Mouse (Mus musculus) CH12.LX (cell line): ENCODE measurements at regions not wholly inside any gene's neighbourhood (a gene's known extent, or its start where the extent isn't known, plus 50 kb on each side); places are given as distances from the start of the nearest gene placed in this dataset.

Experiments used
- CHD1 ChIP-seq: IDR thresholded peaks from 2 replicates; pipeline ENCODE4 v1.6.1; 2012; ENCODE audit warnings: low read depth, low read length, improper control_type of control experiment, inconsistent platforms
- CTCF ChIP-seq, 2 experiments: IDR thresholded peaks in 1 of 2; conservative IDR thresholded peaks in 1 of 2; 2 replicates each; pipeline ENCODE4 v1.5.1; 2011 to 2012; ENCODE audit warnings: low read depth in 2 of 2, low read length in 2 of 2, improper control_type of control experiment in 1 of 2, inconsistent platforms in 1 of 2, mild to moderate bottlenecking in 1 of 2, moderate library complexity in 1 of 2
- E2F4 ChIP-seq: IDR thresholded peaks from 2 replicates; pipeline ENCODE4 v1.6.1; 2011; ENCODE audit warnings: low read depth, low read length, improper control_type of control experiment; ENCODE audit not compliant: insufficient replicate concordance
- EP300 ChIP-seq: IDR thresholded peaks from 2 replicates; pipeline ENCODE4 v1.6.1; 2011; ENCODE audit warnings: low read length, improper control_type of control experiment
- MEF2A ChIP-seq: IDR thresholded peaks from 2 replicates; pipeline ENCODE4 v1.6.1; 2014; ENCODE audit warnings: low read depth, mild to moderate bottlenecking, inconsistent platforms, low read length, improper control_type of control experiment, borderline replicate concordance
- POLR2A ChIP-seq: IDR thresholded peaks from 2 replicates; pipeline ENCODE4 v1.6.1; 2011; ENCODE audit warnings: low read depth, mild to moderate bottlenecking, improper control_type of control experiment, low read length
- POLR2AphosphoS2 ChIP-seq: IDR thresholded peaks from 2 replicates; pipeline ENCODE4 v1.6.1; 2011; ENCODE audit warnings: low read depth, low read length, improper control_type of control experiment
- SIN3A ChIP-seq: IDR thresholded peaks from 2 replicates; pipeline ENCODE4 v1.6.1; 2012; ENCODE audit warnings: low read length, improper control_type of control experiment, inconsistent platforms
- TBP ChIP-seq: conservative IDR thresholded peaks from 2 replicates; pipeline ENCODE4 v1.6.1; 2011; ENCODE audit warnings: low read depth, low read length, improper control_type of control experiment
- ZC3H11A ChIP-seq: IDR thresholded peaks from 2 replicates; pipeline ENCODE4 v1.6.1; 2012; ENCODE audit warnings: low read depth, mild to moderate bottlenecking, inconsistent platforms, low read length, improper control_type of control experiment
- ZNF384 ChIP-seq: IDR thresholded peaks from 2 replicates; pipeline ENCODE4 v1.6.1; 2012; ENCODE audit warnings: low read depth, low read length, improper control_type of control experiment, inconsistent platforms

- TF ChIP-seq TBP: no peak
- TF ChIP-seq CTCF (conservative IDR thresholded peaks at IDR 0.05 in 1 of 2, IDR thresholded peaks at IDR 0.05 in 1 of 2; ENCODE audit: low read depth in 2 of 2, low read length in 2 of 2): no peak
- no peak for TF ChIP-seq E2F4
- TF ChIP-seq CHD1: no peak
- no peak for TF ChIP-seq SIN3A
- no peak for TF ChIP-seq EP300
- TF ChIP-seq ZNF384: no peak
- no peak for TF ChIP-seq POLR2A
- no peak for TF ChIP-seq POLR2AphosphoS2
- no peak for TF ChIP-seq ZC3H11A
- TF ChIP-seq MEF2A: no peak
These were observed 200.4 kb upstream of the Habp2 start for GRCm38 (mm10) chr19:56086413-56087083.
